Mouse (Mus musculus): ENCODE measurements around the gene Pitpnm2. TPM values are rescaled to one million over a fixed set of nuclear protein-coding genes. Genes with fewer than 3 reads are reported as not detected.
A peak's percentile ranks its signal among the peaks of the same experiment; 100 is the strongest.

Gene Pitpnm2
- polyA plus RNA-seq, 1 experiment from 2014 or later: 6.6 TPM

- Histone ChIP-seq H3K27ac (ENCODE audit: low read length) (no peak overlapping the region), H3K9ac (replicated peaks; ENCODE audit: low read depth, low read length) (no peak overlapping the region), H3K9me3 (ENCODE audit: control insufficient read depth, low read depth, low read length) (no peaks in the 10 kb centered on the region), H3K4me1 (ENCODE audit: control insufficient read depth, insufficient read depth, low read length) (no peaks in the 10 kb centered on the region), H3K36me3 (ENCODE audit: control insufficient read depth, insufficient read depth, low read length) (no peaks in the 10 kb centered on the region), H3K27me3 (ENCODE audit: control insufficient read depth, insufficient read depth, low read length) (no peaks in the 10 kb centered on the region), H3K4me3 (ENCODE audit: low read depth, low read length) (no peak overlapping the region), H3K4me2 (replicated peaks; ENCODE audit: low read depth, low read length) (no peak overlapping the region)
- WGBS: 87% methylated on average over 17 of the region's 17 CpGs
- ATAC-seq (ENCODE audit: insufficient number of reproducible peaks, insufficient read depth, low FRiP score, low read depth): no peak
Observed at GRCm38 (mm10) chr5:124082941-124083688, 166.4 kb downstream of the Pitpnm2 start.

GRCm38 (mm10) chr5:124082447-124082846 lies 167.1 kb downstream of the Pitpnm2 start:
- H3K4me3 ChIP-seq (ENCODE audit: low read depth, low read length): no peak overlapping the region

GRCm38 (mm10) chr5:124079880-124080279 lies 169.7 kb downstream of the Pitpnm2 start:
- H3K36me3 ChIP-seq (ENCODE audit: control insufficient read depth, insufficient read depth, low read length): no peaks in the 10 kb centered on the region
- ATAC-seq (ENCODE audit: insufficient number of reproducible peaks, insufficient read depth, low FRiP score, low read depth): no peak
- H3K4me1 ChIP-seq (ENCODE audit: control insufficient read depth, insufficient read depth, low read length): peaks cover 3% of the 10 kb centered on the region
- H3K9ac ChIP-seq (replicated peaks; ENCODE audit: low read depth, low read length): no peak overlapping the region
- WGBS: 91% methylated on average over 17 of the region's 17 CpGs
- no peaks in the 10 kb centered on the region for H3K9me3 ChIP-seq (ENCODE audit: control insufficient read depth, low read depth, low read length)
- H3K27ac ChIP-seq (ENCODE audit: low read length): no peak overlapping the region
- no peak overlapping the region for H3K4me2 ChIP-seq (replicated peaks; ENCODE audit: low read depth, low read length)
- no peak overlapping the region for H3K4me3 ChIP-seq (ENCODE audit: low read depth, low read length)
- no peaks in the 10 kb centered on the region for H3K27me3 ChIP-seq (ENCODE audit: control insufficient read depth, insufficient read depth, low read length)

More at GRCm38 (mm10) chr5:124082447-124082846, 167.1 kb downstream of the Pitpnm2 start:
- Histone ChIP-seq H3K27me3 (ENCODE audit: control insufficient read depth, insufficient read depth, low read length) (no peaks in the 10 kb centered on the region), H3K9me3 (ENCODE audit: control insufficient read depth, low read depth, low read length) (no peaks in the 10 kb centered on the region), H3K27ac (ENCODE audit: low read length) (no peak overlapping the region), H3K4me1 (ENCODE audit: control insufficient read depth, insufficient read depth, low read length) (no peaks in the 10 kb centered on the region), H3K9ac (replicated peaks; ENCODE audit: low read depth, low read length) (no peak overlapping the region), H3K36me3 (ENCODE audit: control insufficient read depth, insufficient read depth, low read length) (no peaks in the 10 kb centered on the region), H3K4me2 (replicated peaks; ENCODE audit: low read depth, low read length) (no peak overlapping the region)
- WGBS: 70% methylated on average over 10 of the region's 10 CpGs
- ATAC-seq (ENCODE audit: insufficient number of reproducible peaks, insufficient read depth, low FRiP score, low read depth): peak; percentile 49; the same call in 1 of the 2 replicates

DNA sequence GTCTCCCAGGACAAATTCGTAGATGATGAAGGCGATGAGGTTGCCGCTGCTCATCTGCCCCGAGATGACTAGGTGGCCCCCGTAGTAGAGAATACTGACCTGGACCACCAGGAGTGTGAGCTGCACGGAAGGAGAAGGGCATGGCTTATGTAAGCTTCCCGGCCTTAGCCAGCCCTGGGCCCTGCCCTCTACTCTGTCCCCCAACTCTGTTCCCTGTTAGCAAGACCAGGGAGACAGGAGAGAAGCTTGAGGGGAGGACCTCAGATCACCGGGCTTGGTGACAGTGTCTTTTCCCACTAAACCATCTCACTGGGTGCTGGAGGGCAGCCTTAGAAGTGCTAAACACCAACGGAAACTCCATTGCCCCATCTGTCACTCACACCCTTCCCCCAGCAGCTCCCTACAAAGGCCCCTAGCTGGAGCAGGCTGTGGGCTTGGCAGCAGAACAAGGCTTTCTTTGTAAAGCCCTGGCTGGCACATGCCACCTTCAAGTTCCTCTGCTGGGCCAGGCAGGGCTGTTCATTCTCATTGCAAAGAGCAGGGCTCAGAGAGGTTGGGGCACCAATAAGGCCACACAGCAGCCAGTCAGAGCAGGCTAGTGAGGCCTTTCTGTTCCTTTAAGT lies 170.7 kb downstream of the Pitpnm2 start:
- H3K4me1 ChIP-seq (ENCODE audit: control insufficient read depth, insufficient read depth, low read length): peaks cover 4% of the 10 kb centered on the region
- no peaks in the 10 kb centered on the region for H3K9me3 ChIP-seq (ENCODE audit: control insufficient read depth, low read depth, low read length)
- no peak overlapping the region for H3K27ac ChIP-seq (ENCODE audit: low read length)
- no peak for ATAC-seq (ENCODE audit: insufficient number of reproducible peaks, insufficient read depth, low FRiP score, low read depth)
- no peaks in the 10 kb centered on the region for H3K36me3 ChIP-seq (ENCODE audit: control insufficient read depth, insufficient read depth, low read length)
- H3K4me2 ChIP-seq (replicated peaks; ENCODE audit: low read depth, low read length): no peak overlapping the region
- WGBS: 63% methylated on average over 9 of the region's 9 CpGs
- H3K4me3 ChIP-seq (ENCODE audit: low read depth, low read length): no peak overlapping the region
- H3K27me3 ChIP-seq (ENCODE audit: control insufficient read depth, insufficient read depth, low read length): no peaks in the 10 kb centered on the region
- H3K9ac ChIP-seq (replicated peaks; ENCODE audit: low read depth, low read length): no peak overlapping the region

- Histone ChIP-seq H3K9ac (replicated peaks; ENCODE audit: low read depth, low read length) (no peak overlapping the region), H3K4me2 (replicated peaks; ENCODE audit: low read depth, low read length) (no peak overlapping the region), H3K27me3 (ENCODE audit: control insufficient read depth, insufficient read depth, low read length) (no peaks in the 10 kb centered on the region), H3K4me1 (ENCODE audit: control insufficient read depth, insufficient read depth, low read length) (peaks cover 4% of the 10 kb centered on the region), H3K36me3 (ENCODE audit: control insufficient read depth, insufficient read depth, low read length) (no peaks in the 10 kb centered on the region), H3K4me3 (ENCODE audit: low read depth, low read length) (no peak overlapping the region), H3K9me3 (ENCODE audit: control insufficient read depth, low read depth, low read length) (no peaks in the 10 kb centered on the region), H3K27ac (ENCODE audit: low read length) (no peak overlapping the region)
- 52% methylated on average over 6 of the region's 6 CpGs for WGBS
- no peak for ATAC-seq (ENCODE audit: insufficient number of reproducible peaks, insufficient read depth, low FRiP score, low read depth)
Observed at GRCm38 (mm10) chr5:124077856-124078460, 171.6 kb downstream of the Pitpnm2 start.

GRCm38 (mm10) chr5:124077241-124077640 lies 172.3 kb downstream of the Pitpnm2 start:
- no peak for ATAC-seq (ENCODE audit: insufficient number of reproducible peaks, insufficient read depth, low FRiP score, low read depth)
- H3K4me3 ChIP-seq (ENCODE audit: low read depth, low read length): no peak overlapping the region
- WGBS: 80% methylated on average over 13 of the region's 13 CpGs
- H3K4me1 ChIP-seq (ENCODE audit: control insufficient read depth, insufficient read depth, low read length): peaks cover 4% of the 10 kb centered on the region
- H3K27me3 ChIP-seq (ENCODE audit: control insufficient read depth, insufficient read depth, low read length): no peaks in the 10 kb centered on the region
- H3K9me3 ChIP-seq (ENCODE audit: control insufficient read depth, low read depth, low read length): no peaks in the 10 kb centered on the region
- no peak overlapping the region for H3K4me2 ChIP-seq (replicated peaks; ENCODE audit: low read depth, low read length)
- no peak overlapping the region for H3K9ac ChIP-seq (replicated peaks; ENCODE audit: low read depth, low read length)
- H3K27ac ChIP-seq (ENCODE audit: low read length): peak overlapping the region; percentile 39; the same call in 1 of the 2 replicates
- no peaks in the 10 kb centered on the region for H3K36me3 ChIP-seq (ENCODE audit: control insufficient read depth, insufficient read depth, low read length)

DNA sequence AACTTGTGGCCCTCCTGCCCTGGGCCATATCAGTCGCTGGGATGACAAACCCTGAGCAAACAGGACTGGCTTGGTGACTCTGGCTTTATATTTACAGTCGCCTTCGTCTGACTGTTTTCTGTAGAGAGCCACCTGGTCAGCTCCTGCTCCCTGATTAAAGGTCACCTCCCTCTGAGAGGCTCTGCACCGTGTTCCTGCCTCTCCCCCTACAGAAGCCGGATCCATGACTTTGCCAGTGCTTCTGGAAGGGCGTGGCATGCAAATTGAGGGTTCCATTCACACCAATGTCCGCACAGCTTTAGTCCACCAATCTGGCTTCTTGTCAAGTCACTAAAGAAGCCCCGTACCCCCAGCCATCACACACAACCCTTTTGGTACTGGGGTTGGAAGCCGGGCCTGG lies 173.0 kb downstream of the Pitpnm2 start:
- WGBS: 46% methylated on average over 9 of the region's 9 CpGs
- Histone ChIP-seq H3K4me2 (replicated peaks; ENCODE audit: low read depth, low read length) (no peak overlapping the region), H3K9me3 (ENCODE audit: control insufficient read depth, low read depth, low read length) (no peaks in the 10 kb centered on the region), H3K36me3 (ENCODE audit: control insufficient read depth, insufficient read depth, low read length) (no peaks in the 10 kb centered on the region), H3K9ac (replicated peaks; ENCODE audit: low read depth, low read length) (no peak overlapping the region), H3K27ac (ENCODE audit: low read length) (peak overlapping the region; percentile 39; the same call in 1 of the 2 replicates), H3K27me3 (ENCODE audit: control insufficient read depth, insufficient read depth, low read length) (no peaks in the 10 kb centered on the region), H3K4me1 (ENCODE audit: control insufficient read depth, insufficient read depth, low read length) (peaks cover 4% of the 10 kb centered on the region), H3K4me3 (ENCODE audit: low read depth, low read length) (no peak overlapping the region)
- ATAC-seq (ENCODE audit: insufficient number of reproducible peaks, insufficient read depth, low FRiP score, low read depth): peak; percentile 63

- no peak overlapping the region for H3K4me3 ChIP-seq (ENCODE audit: low read depth, low read length)
- no peaks in the 10 kb centered on the region for H3K36me3 ChIP-seq (ENCODE audit: control insufficient read depth, insufficient read depth, low read length)
- no peak overlapping the region for H3K27ac ChIP-seq (ENCODE audit: low read length)
- no peak overlapping the region for H3K4me2 ChIP-seq (replicated peaks; ENCODE audit: low read depth, low read length)
- H3K4me1 ChIP-seq (ENCODE audit: control insufficient read depth, insufficient read depth, low read length): peaks cover 4% of the 10 kb centered on the region
- ATAC-seq (ENCODE audit: insufficient number of reproducible peaks, insufficient read depth, low FRiP score, low read depth): no peak
- 65% methylated on average over 9 of the region's 9 CpGs for WGBS
- no peak overlapping the region for H3K9ac ChIP-seq (replicated peaks; ENCODE audit: low read depth, low read length)
- no peaks in the 10 kb centered on the region for H3K27me3 ChIP-seq (ENCODE audit: control insufficient read depth, insufficient read depth, low read length)
- H3K9me3 ChIP-seq (ENCODE audit: control insufficient read depth, low read depth, low read length): no peaks in the 10 kb centered on the region
Observed at GRCm38 (mm10) chr5:124075716-124076115, 173.8 kb downstream of the Pitpnm2 start.
